Mouse (Mus musculus): ENCODE measurements around the gene Gm7137.
"Not testable (repeated sequence)": the region's sequence is repeated elsewhere in the genome, so short reads cannot be mapped to it uniquely, and the experiment has no call there.

DNA sequence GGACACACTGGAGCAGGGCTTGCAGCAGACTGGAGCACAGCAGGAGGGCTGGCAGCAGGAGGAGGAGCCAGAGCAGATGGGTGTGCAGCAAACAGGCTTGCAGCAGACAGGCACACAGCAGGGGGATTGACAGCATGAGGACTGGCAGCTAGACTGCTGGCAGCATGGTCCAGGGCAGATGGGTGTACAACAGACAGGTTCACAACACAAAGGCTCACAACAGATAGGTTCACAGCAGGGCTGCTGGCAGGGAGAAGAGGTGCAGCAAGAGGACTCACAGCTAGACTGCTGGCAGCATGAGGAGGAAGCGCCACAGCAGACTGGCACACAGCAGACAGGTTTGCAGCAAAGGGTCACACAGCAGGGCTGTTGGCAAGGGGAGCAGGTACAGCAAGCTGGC is 37.3 kb downstream of the Gm7137 start:
- TF ChIP-seq POLR2A (IDR thresholded peaks at IDR 0.05; ENCODE audit: low read depth, low read length); CTCF (conservative IDR thresholded peaks at IDR 0.05; ENCODE audit: insufficient read depth, insufficient read length, low read depth, low read length): not testable (repeated sequence)

Data from kidney, adult 2 months (tissue).